Mouse (Mus musculus): ENCODE results near the gene Rab3gap1. TPM values are rescaled to one million over a fixed set of nuclear protein-coding genes. Genes with fewer than 3 reads are reported as not detected.

The Rab3gap1 gene
- total and polyA plus RNA-seq, 3 experiments = 21.7 to 37.5 (median 21.8) TPM

DNA sequence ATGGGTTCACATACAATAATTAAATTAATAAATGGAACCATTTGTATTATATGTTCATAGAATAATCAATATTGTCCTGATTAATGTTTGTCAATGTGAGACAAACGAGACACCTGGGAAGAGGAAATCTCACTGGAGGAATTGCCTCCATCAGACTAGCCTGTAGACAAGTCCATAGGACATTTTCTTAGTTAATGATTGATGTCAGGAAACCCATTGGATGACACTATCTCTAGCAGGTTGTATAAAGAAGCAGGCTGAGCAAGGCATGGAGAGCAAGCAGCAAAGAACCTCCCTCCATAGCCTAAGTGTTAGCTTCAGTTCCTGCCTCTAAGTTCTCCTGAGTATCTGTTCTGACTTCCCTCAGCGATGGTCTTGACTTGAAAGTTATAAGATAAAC lies 64.8 kb downstream of the Rab3gap1 start:
- no peak for DNase-seq (ENCODE audit: extremely low read depth)
- H3K9me3 ChIP-seq (replicated peaks; ENCODE audit: low read length) = no peaks in the 10 kb centered on the region
- H3K4me3 ChIP-seq (replicated peaks in 1 of 3; ENCODE audit: low read depth in 2 of 3, low read length in 2 of 3, poor library complexity in 1 of 3) = no peak overlapping the region
- H3K36me3 ChIP-seq (replicated peaks in 1 of 2; ENCODE audit: control insufficient read depth in 1 of 2, insufficient read depth in 1 of 2, low read length in 1 of 2) = peaks cover 50 to 82% of the 10 kb centered on the region in 2 experiments
- in situ Hi-C loops (cut with MboI; ENCODE audit: low pct_ligation_motif_present, low pct_unique_long_range_greater_than_20kb, low sequenced_read_pairs) (no loop called here), dilution Hi-C loops (cut with MboI; ENCODE audit: extremely low pct_ligation_motif_present, extremely low pct_unique_long_range_greater_than_20kb, low sequenced_read_pairs) (no loop called here)
- TF ChIP-seq TCF12 (IDR thresholded peaks at IDR 0.05; ENCODE audit: low read depth, low read length) = no peak
- no peak for TF ChIP-seq BHLHE40 (IDR thresholded peaks at IDR 0.05; ENCODE audit: low read depth, low read length)
- TF ChIP-seq EP300 (IDR thresholded peaks at IDR 0.05; ENCODE audit: low read length) = no peak
- no peak for TF ChIP-seq ZMIZ1 (IDR thresholded peaks at IDR 0.05; ENCODE audit: low read depth, low read length)
- TF ChIP-seq ZKSCAN1 (IDR thresholded peaks at IDR 0.05; ENCODE audit: borderline replicate concordance, low read depth, low read length) = no peak
- no peak for TF ChIP-seq MYC (IDR thresholded peaks at IDR 0.05; ENCODE audit: low read depth, low read length)
- no peak for TF ChIP-seq SMC3 (IDR thresholded peaks at IDR 0.05; ENCODE audit: low read depth, low read length)
- no peak for TF ChIP-seq TBP (conservative IDR thresholded peaks at IDR 0.05; ENCODE audit: low read depth, low read length)
- no peak for TF ChIP-seq E2F4 (IDR thresholded peaks at IDR 0.05; ENCODE audit: insufficient replicate concordance, low read depth, low read length)
- no peak for TF ChIP-seq MAX (IDR thresholded peaks at IDR 0.05; ENCODE audit: low read length)
- TF ChIP-seq HCFC1 (IDR thresholded peaks at IDR 0.05; ENCODE audit: low read depth, low read length) = no peak
- no peak for TF ChIP-seq RAD21 (IDR thresholded peaks at IDR 0.05; ENCODE audit: low read depth, low read length)
- TF ChIP-seq JUND (conservative IDR thresholded peaks at IDR 0.05; ENCODE audit: low read depth, low read length) = no peak
- TF ChIP-seq ETS1 (conservative IDR thresholded peaks at IDR 0.05; ENCODE audit: low read depth, low read length) = no peak
- TF ChIP-seq MAZ (IDR thresholded peaks at IDR 0.05; ENCODE audit: low read depth, low read length) = no peak
- TF ChIP-seq IRF4 (IDR thresholded peaks at IDR 0.05; ENCODE audit: low read depth, low read length) = no peak
- no peak for TF ChIP-seq ZNF384 (IDR thresholded peaks at IDR 0.05; ENCODE audit: low read depth, low read length)
- TF ChIP-seq NRF1 (IDR thresholded peaks at IDR 0.05; ENCODE audit: low read depth, low read length) = no peak
- no peak overlapping the region for H3K27ac ChIP-seq (ENCODE audit: insufficient read depth, low read depth)
- no peaks in the 10 kb centered on the region for H3K79me2 ChIP-seq (replicated peaks; ENCODE audit: control insufficient read depth, extremely low read depth, insufficient read depth, poor library complexity, severe bottlenecking)
- H3K4me1 ChIP-seq (ENCODE audit: control insufficient read depth in 1 of 2, insufficient read depth in 2 of 2) = no peaks in the 10 kb centered on the region
- no peak overlapping the region for H3K9ac ChIP-seq (ENCODE audit: insufficient read depth, low read depth)
- no peaks in the 10 kb centered on the region for H3K27me3 ChIP-seq (replicated peaks)
- no peak overlapping the region for H3K4me2 ChIP-seq (ENCODE audit: insufficient read depth, low read depth, poor library complexity, severe bottlenecking)

DNA sequence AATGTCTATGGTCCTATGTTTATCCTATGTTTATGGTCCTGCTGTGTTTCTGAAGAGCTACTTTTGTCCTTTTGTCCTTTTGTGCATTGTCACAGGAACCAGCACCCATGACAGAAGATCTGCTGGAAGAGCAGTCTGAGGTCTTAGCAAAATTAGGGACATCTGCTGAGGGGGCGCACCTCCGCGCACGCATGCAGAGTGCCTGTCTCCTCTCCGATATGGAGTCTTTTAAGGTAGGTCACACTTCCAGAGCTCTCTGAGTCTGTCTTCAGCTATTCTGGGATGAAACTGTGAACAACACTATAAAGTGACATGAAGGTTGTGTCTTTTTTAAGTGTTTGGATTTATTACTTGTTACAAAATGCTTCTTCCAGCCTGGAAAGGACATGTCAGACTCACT lies 65.7 kb downstream of the Rab3gap1 start:
- Histone ChIP-seq H3K4me3 (replicated peaks in 1 of 3; ENCODE audit: low read depth in 2 of 3, low read length in 2 of 3, poor library complexity in 1 of 3) (no peak overlapping the region), H3K79me2 (replicated peaks; ENCODE audit: control insufficient read depth, extremely low read depth, insufficient read depth, poor library complexity, severe bottlenecking) (no peaks in the 10 kb centered on the region), H3K27ac (ENCODE audit: insufficient read depth, low read depth) (no peak overlapping the region), H3K27me3 (replicated peaks) (no peaks in the 10 kb centered on the region), H3K4me1 (ENCODE audit: control insufficient read depth in 1 of 2, insufficient read depth in 2 of 2) (no peaks in the 10 kb centered on the region), H3K4me2 (ENCODE audit: insufficient read depth, low read depth, poor library complexity, severe bottlenecking) (no peak overlapping the region), H3K9ac (ENCODE audit: insufficient read depth, low read depth) (no peak overlapping the region), H3K36me3 (replicated peaks in 1 of 2; ENCODE audit: control insufficient read depth in 1 of 2, insufficient read depth in 1 of 2, low read length in 1 of 2) (peaks cover 54 to 86% of the 10 kb centered on the region in 2 experiments), H3K9me3 (replicated peaks; ENCODE audit: low read length) (no peaks in the 10 kb centered on the region)
- DNase-seq (ENCODE audit: extremely low read depth) = no peak
- in situ Hi-C loops (cut with MboI; ENCODE audit: low pct_ligation_motif_present, low pct_unique_long_range_greater_than_20kb, low sequenced_read_pairs) = no loop called here
- dilution Hi-C loops (cut with MboI; ENCODE audit: extremely low pct_ligation_motif_present, extremely low pct_unique_long_range_greater_than_20kb, low sequenced_read_pairs) = no loop called here
- TF ChIP-seq E2F4 (IDR thresholded peaks at IDR 0.05; ENCODE audit: insufficient replicate concordance, low read depth, low read length) = no peak
- no peak for TF ChIP-seq SMC3 (IDR thresholded peaks at IDR 0.05; ENCODE audit: low read depth, low read length)
- no peak for TF ChIP-seq ETS1 (conservative IDR thresholded peaks at IDR 0.05; ENCODE audit: low read depth, low read length)
- no peak for TF ChIP-seq ZKSCAN1 (IDR thresholded peaks at IDR 0.05; ENCODE audit: borderline replicate concordance, low read depth, low read length)
- no peak for TF ChIP-seq MYC (IDR thresholded peaks at IDR 0.05; ENCODE audit: low read depth, low read length)
- TF ChIP-seq NELFE (IDR thresholded peaks at IDR 0.05; ENCODE audit: low read depth, low read length) = no peak
- no peak for TF ChIP-seq BHLHE40 (IDR thresholded peaks at IDR 0.05; ENCODE audit: low read depth, low read length)
- TF ChIP-seq RAD21 (IDR thresholded peaks at IDR 0.05; ENCODE audit: low read depth, low read length) = no peak
- no peak for TF ChIP-seq UBTF (IDR thresholded peaks at IDR 0.05; ENCODE audit: low read depth, low read length)
- no peak for TF ChIP-seq EP300 (IDR thresholded peaks at IDR 0.05; ENCODE audit: low read length)
